ENCODE assay signal across 9 mouse cellular contexts in genomic region chr7:131897282-131897681, GRCm38 (mm10).
DNase-seq lines count a peak whose midpoint lies in the region; ATAC-seq and TF ChIP-seq lines count a peak whose summit lies in the region.
"Had no signal": no experiment of that assay in that cellular context is flagged by ENCODE, and none has a peak within 500 bp of the region (broad histone marks: within the 10 kb centered on the region; RNA-seq: fewer than 3 reads in every experiment).

No protein-coding gene starts in this region.

- H3K27me3 ChIP-seq in kidney, postnatal 0 days (ENCODE audit: insufficient read depth, low read length): no peaks in the 10 kb centered on the region
- H3K27me3 ChIP-seq in MEL (ENCODE audit: control insufficient read depth in 1 of 2, insufficient read depth in 2 of 2, low read length in 2 of 2): no peaks in the 10 kb centered on the region
- H3K27me3 ChIP-seq: lung, embryonic 15.5 days had no signal

- no peak for TF ChIP-seq POLR2A in MEL (IDR thresholded peaks at IDR 0.05; ENCODE audit: control insufficient read depth in 1 of 2, insufficient read depth in 1 of 2, low read depth in 1 of 2, low read length in 2 of 2, poor library complexity in 1 of 2)
- no peak for TF ChIP-seq POLR2A in brain, embryonic 14.5 days (IDR thresholded peaks at IDR 0.05; ENCODE audit: borderline replicate concordance, extremely low read depth, insufficient read depth, insufficient read length, poor library complexity, severe bottlenecking)

- no peak overlapping the region for H3K9ac ChIP-seq in kidney, postnatal 0 days (ENCODE audit: low read depth, low read length)
- H3K9ac ChIP-seq in MEL (ENCODE audit: control insufficient read depth, low read depth, low read length, poor library complexity, severe bottlenecking): no peak overlapping the region
- H3K9ac ChIP-seq: lung, embryonic 15.5 days had no signal

- WGBS in kidney, postnatal 0 days: 9% methylated on average over 4 of the region's 4 CpGs

- TF ChIP-seq CTCF in kidney, postnatal 0 days (IDR thresholded peaks at IDR 0.05; ENCODE audit: low read depth): peak; percentile 54; the same call in 1 of the 2 replicates
- TF ChIP-seq CTCF in MEL (IDR thresholded peaks at IDR 0.05 in 2 of 3, conservative IDR thresholded peaks at IDR 0.05 in 1 of 3; ENCODE audit: control insufficient read depth in 1 of 3, insufficient read depth in 1 of 3, low read depth in 2 of 3, low read length in 3 of 3, poor library complexity in 1 of 3, severe bottlenecking in 1 of 3): no peak
- TF ChIP-seq CTCF in brain, embryonic 14.5 days (IDR thresholded peaks at IDR 0.05; ENCODE audit: borderline replicate concordance, extremely low read depth, insufficient read depth, insufficient read length): peak; percentile 61; the same call in 1 of the 2 replicates

- ATAC-seq in kidney, postnatal 0 days (replicated peaks; ENCODE audit: low FRiP score, low read depth): no peak

- no peak for TF ChIP-seq EP300 in MEL (IDR thresholded peaks at IDR 0.05; ENCODE audit: low read depth in 1 of 2, low read length in 2 of 2)

- TF ChIP-seq RAD21 in MEL (IDR thresholded peaks at IDR 0.05; ENCODE audit: low read depth, low read length): no peak

- DNase-seq in kidney, postnatal 0 days (ENCODE audit: low spot score): peak; percentile 31
- no peak for DNase-seq in kidney, adult 11 months
- no peak for DNase-seq in MEL (ENCODE audit: low read depth, low spot score)
- peak; percentile 69 for DNase-seq in brain, embryonic 14.5 days (ENCODE audit: low read depth)
- peak; percentile 48 for DNase-seq in kidney, postnatal 10 days
- DNase-seq in urinary bladder, postnatal 25 days (ENCODE audit: low spot score): no peak
- no peak for DNase-seq in urinary bladder, adult 18-20 months (ENCODE audit: low spot score in 2 of 2)
- DNase-seq in urinary bladder, postnatal 36 days (ENCODE audit: low spot score in 2 of 2): no peak

- H3K4me1 ChIP-seq in kidney, postnatal 0 days (replicated peaks; ENCODE audit: insufficient read depth, low read length): no peaks in the 10 kb centered on the region
- no peaks in the 10 kb centered on the region for H3K4me1 ChIP-seq in MEL (ENCODE audit: control insufficient read depth in 1 of 2, insufficient read depth in 2 of 2, low read length in 2 of 2)
- H3K4me1 ChIP-seq: lung, embryonic 15.5 days had no signal

- H3K4me2 ChIP-seq in kidney, postnatal 0 days (ENCODE audit: low read length): no peak overlapping the region
- H3K4me2 ChIP-seq: lung, embryonic 15.5 days had no signal

- H3K9me3 ChIP-seq in kidney, postnatal 0 days (replicated peaks; ENCODE audit: low read length): peaks cover 5% of the 10 kb centered on the region; the same call in 1 of the 2 replicates
- H3K9me3 ChIP-seq in MEL (replicated peaks; ENCODE audit: insufficient read depth, low read length): no peaks in the 10 kb centered on the region
- H3K9me3 ChIP-seq: lung, embryonic 15.5 days had no signal

- H3K27ac ChIP-seq in kidney, postnatal 0 days: no peak overlapping the region
- H3K27ac ChIP-seq in MEL (ENCODE audit: control insufficient read depth, low read depth, low read length): no peak overlapping the region
- H3K27ac ChIP-seq: lung, embryonic 15.5 days had no signal

- no peak overlapping the region for H3K4me3 ChIP-seq in kidney, postnatal 0 days (replicated peaks; ENCODE audit: low read depth, low read length)
- no peak overlapping the region for H3K4me3 ChIP-seq in MEL (ENCODE audit: control insufficient read depth in 1 of 2, insufficient read depth in 1 of 2, low read depth in 2 of 2, low read length in 2 of 2)
- H3K4me3 ChIP-seq: lung, embryonic 15.5 days had no signal

- H3K79me2 ChIP-seq in MEL (ENCODE audit: control insufficient read depth, insufficient read depth, low read length, poor library complexity): no peaks in the 10 kb centered on the region

- H3K36me3 ChIP-seq in kidney, postnatal 0 days (ENCODE audit: insufficient read depth, low read length): no peaks in the 10 kb centered on the region
- no peaks in the 10 kb centered on the region for H3K36me3 ChIP-seq in MEL (ENCODE audit: control insufficient read depth in 1 of 2, insufficient read depth in 2 of 2, low read length in 2 of 2)
- H3K36me3 ChIP-seq: lung, embryonic 15.5 days had no signal

TF ChIP-seq in MEL, 35 proteins besides CTCF, POLR2A, EP300 and RAD21:
- TF ChIP-seq SMC3 (IDR thresholded peaks at IDR 0.05; ENCODE audit: low read depth, low read length): 0 out of 2 replicates have a peak, but pooled peaks have one; percentile 8
- TF ChIP-seq UBTF (IDR thresholded peaks at IDR 0.05; ENCODE audit: borderline replicate concordance, insufficient read depth, low read depth, low read length): no peak

Comparison
In these comparisons a context has a peak if more than half of its experiments do, and no peak if none do; other contexts are left out.
1. DNase-seq: peak in kidney, postnatal 0 days (single experiment), brain, embryonic 14.5 days (single experiment) and kidney, postnatal 10 days (single experiment); none in kidney, adult 11 months (single experiment), MEL (single experiment), urinary bladder, postnatal 25 days (single experiment), urinary bladder, adult 18-20 months (0 of 2) and urinary bladder, postnatal 36 days (0 of 2).
2. CTCF ChIP-seq: peak in kidney, postnatal 0 days (single experiment) and brain, embryonic 14.5 days (single experiment); none in MEL (0 of 3).